Mouse (Mus musculus) neutrophil, adult 59 days (primary cell): ENCODE results near the gene Gm5726. TPM values are rescaled to one million over a fixed set of nuclear protein-coding genes. Genes with fewer than 3 reads are reported as not detected.

ENCODE experiments used
- total RNA-seq, 2 experiments: library from RNA; stranded (reverse); gene quantifications; 1 replicate in 1 of 2; 2 replicates in 1 of 2; pipeline ENCODE4 v1.2.4; 2023

Gene Gm5726
- not detected for total RNA-seq

DNA sequence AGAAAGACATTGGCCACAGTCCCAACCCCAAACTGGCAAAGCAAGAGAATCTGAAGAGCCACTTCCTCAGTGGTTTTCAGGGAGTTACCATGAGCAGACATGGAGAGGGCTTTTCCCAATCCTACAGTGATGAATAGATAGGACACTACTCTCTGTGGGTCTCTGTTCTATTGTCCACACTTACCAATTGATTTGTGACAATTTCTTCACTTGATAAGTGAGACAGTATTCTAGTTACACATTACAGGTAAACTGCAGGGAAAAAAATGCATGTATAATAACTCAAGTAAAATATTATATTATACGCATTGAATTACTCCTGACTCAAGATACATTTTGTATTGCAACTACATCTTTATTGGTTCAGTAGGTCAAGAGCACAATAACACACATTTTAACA lies at the start of gene Gm5726:
TSS of gene Gm5726 (minus strand) at position 101 of the 400 bp plus-strand sequence.

DNA sequence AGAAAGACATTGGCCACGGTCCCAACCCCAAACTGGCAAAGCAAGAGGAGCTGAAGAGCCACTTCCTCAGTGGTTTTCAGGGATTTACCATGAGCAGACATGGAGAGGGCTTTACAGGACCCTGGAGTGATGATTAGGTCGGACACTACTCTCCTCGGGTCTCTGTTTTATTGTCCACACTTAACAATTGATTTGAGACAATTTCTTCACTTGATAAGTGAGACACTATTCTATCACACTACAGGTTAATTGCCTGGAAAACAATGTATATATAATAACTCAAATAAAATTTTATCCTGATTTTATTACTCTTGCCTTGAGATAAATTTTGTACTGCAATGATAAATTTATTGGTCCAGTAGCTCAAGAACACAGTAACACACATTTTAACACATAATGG lies 30.6 kb upstream of the Gm5726 start, which contains the start of gene Gm4141:
TSS of gene Gm4141 (minus strand) at position 101 of the 400 bp plus-strand sequence.

DNA sequence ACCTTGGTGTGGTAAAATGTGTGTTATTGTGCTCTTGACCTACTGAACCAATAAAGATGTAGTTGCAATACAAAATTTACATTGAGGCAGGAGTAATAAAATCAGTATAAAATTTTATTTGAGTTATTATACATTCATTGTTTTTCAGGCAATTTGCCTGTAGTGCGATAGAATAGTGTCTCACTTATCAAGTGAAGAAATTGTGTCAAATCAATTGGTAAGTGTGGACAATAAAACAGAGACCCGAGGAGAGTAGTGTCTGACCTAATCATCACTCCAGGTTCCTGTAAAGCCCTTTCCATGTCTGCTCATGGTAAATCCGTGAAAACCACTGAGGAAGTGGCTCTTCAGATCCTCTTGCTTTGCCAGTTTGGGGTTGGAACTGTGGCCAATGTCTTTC lies 12.0 kb downstream of the Gm5726 start, which contains the start of gene Vmn1r104:
TSS of gene Vmn1r104 (plus strand) at position 301 of the 400 bp plus-strand sequence.

DNA sequence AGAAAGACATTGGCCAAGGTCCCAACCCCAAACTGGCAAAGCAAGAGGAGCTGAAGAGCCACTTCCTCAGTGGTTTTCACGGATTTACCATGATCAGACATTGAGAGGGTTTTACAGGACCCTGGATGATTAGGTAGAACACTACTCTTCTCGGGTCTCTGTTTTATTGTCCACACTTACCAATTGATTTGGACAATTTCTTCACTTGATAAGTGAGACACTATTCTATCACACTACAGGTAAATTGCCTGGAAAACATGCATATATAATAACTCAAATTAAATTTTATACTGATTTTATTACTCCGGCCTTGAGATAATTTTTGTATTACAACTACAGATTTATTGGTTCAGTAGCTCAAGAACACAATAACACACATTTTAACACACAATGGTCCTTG lies 35.1 kb downstream of the Gm5726 start, which contains the start of gene Vmn1r103:
TSS of gene Vmn1r103 (minus strand) at position 101 of the 400 bp plus-strand sequence.

Other genes starting within 250 kb of the Gm5726 start
- not detected for gene Gm4133, start 211.7 kb downstream of the Gm5726 start, total RNA-seq
- not detected for gene Gm5728, start 170.3 kb downstream of the Gm5726 start, total RNA-seq
- not detected for gene Vmn1r100, start 127.8 kb downstream of the Gm5726 start, total RNA-seq
- gene Vmn1r101, start 103.2 kb downstream of the Gm5726 start, total RNA-seq, result not detected
- gene Gm10670, start 70.8 kb downstream of the Gm5726 start, total RNA-seq, result not detected
- gene Vmn1r103, start 35.2 kb downstream of the Gm5726 start, total RNA-seq, result not detected
- gene Vmn1r104, start 11.9 kb downstream of the Gm5726 start, total RNA-seq, result not detected
- gene Gm4141, start 30.5 kb upstream of the Gm5726 start, total RNA-seq, result not detected
- not detected for gene Gm4513, start 53.3 kb upstream of the Gm5726 start, total RNA-seq
- not detected for gene Vmn1r107, start 123.2 kb upstream of the Gm5726 start, total RNA-seq
- gene Vmn1r111, start 157.5 kb upstream of the Gm5726 start, total RNA-seq, result not detected
- not detected for gene Gm10668, start 184.9 kb upstream of the Gm5726 start, total RNA-seq
- gene Vmn1r112, start 225.4 kb upstream of the Gm5726 start, total RNA-seq, result not detected
- gene Vmn1r113, start 241.5 kb upstream of the Gm5726 start, total RNA-seq, result not detected